Mouse (Mus musculus) left cerebral cortex, postnatal 4 days (tissue): ENCODE results near the gene Tchp. TPM values are rescaled to one million over a fixed set of nuclear protein-coding genes. Genes with fewer than 3 reads are reported as not detected.

ENCODE experiments used
- DNase-seq: peaks from one replicate; pipeline ENCODE4 v3.0.0-alpha.2; 2022
- intact Hi-C: fragments of 180-260 bp; cut with DNase I; formaldehyde crosslinking; loops from one replicate; pipeline ENCODE4 v1.15.1; 2025
- total RNA-seq, 2 experiments: library from RNA; stranded (reverse); gene quantifications; 2 replicates each; pipeline ENCODE4 v1.2.3; 2021

The Tchp gene
- total RNA-seq, 2 experiments from 2014 or later = 12.7 to 14.6 TPM

- no peak for DNase-seq
- intact Hi-C loops = no loop called here
Observed at GRCm38 (mm10) chr5:114695775-114696174, 11.8 kb upstream of the Tchp start.

- intact Hi-C loops = no loop called here
- DNase-seq = no peak
Observed at GRCm38 (mm10) chr5:114696939-114697338, 10.6 kb upstream of the Tchp start.

- DNase-seq = peak; percentile 93
- intact Hi-C loops = no loop called here
Observed at GRCm38 (mm10) chr5:114698044-114698746, 9.4 kb upstream of the Tchp start.

- DNase-seq = no peak
- intact Hi-C loops = no loop called here
Observed at GRCm38 (mm10) chr5:114699015-114699414, 8.5 kb upstream of the Tchp start.

GRCm38 (mm10) chr5:114702403-114703392 lies 4.9 kb upstream of the Tchp start:
- DNase-seq = peak; percentile 68
- intact Hi-C loops = no loop called here

GRCm38 (mm10) chr5:114708491-114708890 lies 931 bp downstream of the Tchp start:
- intact Hi-C loops = no loop called here
- peak; percentile 76 for DNase-seq

GRCm38 (mm10) chr5:114709357-114709756 lies 1.8 kb downstream of the Tchp start:
- no peak for DNase-seq

GRCm38 (mm10) chr5:114714551-114714950 lies 7.0 kb downstream of the Tchp start:
- DNase-seq = no peak
- intact Hi-C loops = no loop called here

More at GRCm38 (mm10) chr5:114709357-114709756, 1.8 kb downstream of the Tchp start:
- intact Hi-C loops = no loop called here

- intact Hi-C loops = no loop called here
- DNase-seq = no peak
Observed at GRCm38 (mm10) chr5:114717292-114717691, 9.7 kb downstream of the Tchp start.

- intact Hi-C loops = no loop called here
- DNase-seq = no peak
Observed at GRCm38 (mm10) chr5:114717937-114718336, 10.4 kb downstream of the Tchp start.

- intact Hi-C loops = no loop called here
- peak; percentile 89 for DNase-seq
Observed at GRCm38 (mm10) chr5:114718483-114718882, 10.9 kb downstream of the Tchp start.

GRCm38 (mm10) chr5:114719003-114719927 lies 11.7 kb downstream of the Tchp start:
- intact Hi-C loops = no loop called here
- no peak for DNase-seq

- intact Hi-C loops = no loop called here
- no peak for DNase-seq
Observed at GRCm38 (mm10) chr5:114719928-114720270, 12.3 kb downstream of the Tchp start.

GRCm38 (mm10) chr5:114720784-114721183 lies 13.2 kb downstream of the Tchp start:
- no peak for DNase-seq
- intact Hi-C loops = no loop called here

- intact Hi-C loops = no loop called here
Observed at GRCm38 (mm10) chr5:114721969-114722368, 14.4 kb downstream of the Tchp start.

GRCm38 (mm10) chr5:114722846-114723245 lies 15.3 kb downstream of the Tchp start:
- no peak for DNase-seq
- intact Hi-C loops = no loop called here

More at GRCm38 (mm10) chr5:114721969-114722368, 14.4 kb downstream of the Tchp start:
- no peak for DNase-seq

- DNase-seq = no peak
- intact Hi-C loops = no loop called here
Observed at GRCm38 (mm10) chr5:114728160-114728559, 20.6 kb downstream of the Tchp start.

GRCm38 (mm10) chr5:114730129-114730528 lies 22.6 kb downstream of the Tchp start:
- DNase-seq = no peak
- intact Hi-C loops = no loop called here

- intact Hi-C loops = no loop called here
- DNase-seq = no peak
Observed at GRCm38 (mm10) chr5:114731498-114731897, 23.9 kb downstream of the Tchp start.

GRCm38 (mm10) chr5:114731969-114732368 lies 24.4 kb downstream of the Tchp start:
- intact Hi-C loops = no loop called here
- no peak for DNase-seq

- intact Hi-C loops = no loop called here
- DNase-seq = no peak
Observed at GRCm38 (mm10) chr5:114733606-114734005, 26.0 kb downstream of the Tchp start.
